Mouse (Mus musculus) E14TG2a.4 (cell line): ENCODE measurements around the gene Rpl11.

Experiments used
- CTCF ChIP-seq: conservative IDR thresholded peaks from 2 replicates; pipeline ENCODE4 v1.5.1; 2014; ENCODE audit warnings: low read length
- NANOG ChIP-seq: IDR thresholded peaks from 2 replicates; pipeline ENCODE4 v1.6.1; 2014; ENCODE audit warnings: borderline replicate concordance, low read length, mixed read lengths

DNA sequence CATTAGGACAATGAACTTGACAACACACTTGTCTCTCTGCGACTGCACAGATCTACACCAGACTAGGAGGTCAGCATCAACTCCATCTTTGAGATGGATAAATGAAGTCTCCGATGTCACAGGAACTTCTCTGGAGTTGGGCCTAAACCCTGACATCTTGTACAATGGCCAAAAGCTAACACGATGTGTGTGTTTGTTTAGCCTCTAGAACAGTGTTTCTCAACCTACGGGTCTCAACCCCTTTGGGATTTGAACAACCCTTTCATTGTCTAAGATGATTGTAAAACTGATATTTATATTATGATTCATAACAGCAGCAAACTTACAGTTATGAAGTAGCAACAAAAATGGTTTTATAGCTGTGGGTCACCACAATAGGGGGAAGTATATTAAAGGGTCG is 4.7 kb upstream of the Rpl11 start:
- TF ChIP-seq CTCF (no peak), NANOG (no peak)
